Mouse (Mus musculus) megakaryocyte, adult 5-6 weeks (primary cell): ENCODE data around the gene Spred2. TPM values are rescaled to one million over a fixed set of nuclear protein-coding genes. Genes with fewer than 3 reads are reported as not detected.
"Not testable (repeated sequence)": the region's sequence is repeated elsewhere in the genome, so short reads cannot be mapped to it uniquely, and the experiment has no call there.

Experiments
- ATAC-seq: 2 replicates; pipeline ENCODE4 v1.8.0; 2016; ENCODE audit warnings: mild to moderate bottlenecking, inconsistent platforms; ENCODE audit not compliant: poor library complexity, severe bottlenecking
- total RNA-seq, 2 experiments: library from RNA; stranded (forward) in 1 of 2; stranded (reverse) in 1 of 2; fragments of 153-499, 151-499 nt in 1 of 2; fragments of 221-1000, 200-1000 nt in 1 of 2; gene quantifications; 2 replicates each; pipeline versions ENCODE4 v1.2.3 to v1.2.4; 2015 to 2017

Spred2 gene
- total RNA-seq, 2 experiments from 2014 or later = 2.3 to 7.0 TPM

GRCm38 (mm10) chr11:20043256-20043655 lies 119.1 kb downstream of the Spred2 start:
- ATAC-seq = no peak

DNA sequence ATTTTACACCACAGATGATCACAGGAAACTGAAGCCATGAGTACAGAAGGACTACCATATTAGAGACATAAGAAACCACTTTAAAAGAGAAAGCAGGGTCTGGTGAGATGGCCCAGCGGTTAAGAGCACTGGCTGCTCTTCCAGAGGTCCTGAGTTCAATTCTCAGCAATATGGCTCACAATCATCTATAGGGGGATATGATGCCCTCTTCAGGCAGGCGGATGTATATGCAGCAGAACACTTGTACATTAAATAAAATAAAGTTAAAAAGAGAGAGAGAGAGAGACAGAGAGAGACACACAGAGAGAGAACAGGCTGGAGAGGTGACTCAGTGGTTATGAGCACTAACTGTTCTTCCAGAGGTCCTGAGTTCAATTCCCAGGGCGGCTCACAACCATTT lies 121.4 kb downstream of the Spred2 start:
- no peak for ATAC-seq

DNA sequence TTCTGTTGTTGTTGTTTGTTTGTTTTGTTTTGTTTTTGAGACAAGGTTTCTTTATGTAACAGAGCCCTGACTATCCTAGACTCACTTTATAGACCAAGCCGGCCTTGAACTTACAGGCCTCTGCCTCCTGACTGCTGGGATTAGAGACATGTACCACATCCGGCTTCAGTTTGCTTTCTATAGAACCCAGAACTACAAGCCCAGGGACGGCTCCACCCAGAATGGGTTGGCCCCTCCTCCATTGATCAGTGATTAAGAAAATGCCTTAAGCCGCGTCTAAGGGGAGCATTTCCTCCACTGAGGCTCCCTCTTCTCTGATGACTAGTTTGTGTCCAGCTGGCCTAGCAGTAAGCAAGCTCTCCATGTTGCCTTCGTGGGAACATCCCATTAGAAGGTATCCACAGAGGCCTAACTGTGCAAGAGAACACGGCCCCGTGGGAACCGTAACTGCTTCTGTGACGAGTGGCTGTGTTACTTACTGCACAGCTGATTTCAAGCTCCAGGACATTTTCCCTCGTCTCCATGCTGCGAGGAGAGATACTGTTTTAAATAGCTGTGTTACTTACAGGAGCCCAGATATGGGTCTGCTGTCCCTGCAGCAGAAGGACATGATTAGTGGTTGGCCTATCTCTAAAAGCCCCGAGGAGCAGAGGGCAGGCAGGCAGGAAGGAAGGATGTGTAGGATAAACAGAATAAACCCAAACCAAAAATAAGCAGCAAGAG lies 128.8 kb downstream of the Spred2 start:
- no peak for ATAC-seq

DNA sequence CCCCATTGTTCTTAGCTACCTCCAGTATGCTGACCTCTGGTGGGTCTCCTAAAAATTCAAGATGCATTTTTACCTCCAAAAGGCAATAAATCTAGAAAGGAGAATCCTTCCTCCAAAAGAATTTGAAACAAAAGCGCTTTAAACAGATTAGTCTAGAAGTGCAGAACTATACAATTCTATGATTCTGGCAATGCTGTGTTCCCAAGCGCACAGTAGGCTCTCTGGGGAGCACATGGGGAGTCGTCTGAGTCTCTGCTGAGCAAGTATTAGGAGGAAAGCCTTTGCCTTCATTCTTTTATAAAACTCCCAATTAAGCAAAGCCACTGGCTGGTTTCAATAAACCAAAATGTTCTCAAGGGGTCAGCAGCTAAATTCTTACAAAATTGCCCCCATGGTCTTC lies 129.8 kb downstream of the Spred2 start:
- ATAC-seq = no peak

GRCm38 (mm10) chr11:20054617-20055016 lies 130.4 kb downstream of the Spred2 start:
- no peak for ATAC-seq

DNA sequence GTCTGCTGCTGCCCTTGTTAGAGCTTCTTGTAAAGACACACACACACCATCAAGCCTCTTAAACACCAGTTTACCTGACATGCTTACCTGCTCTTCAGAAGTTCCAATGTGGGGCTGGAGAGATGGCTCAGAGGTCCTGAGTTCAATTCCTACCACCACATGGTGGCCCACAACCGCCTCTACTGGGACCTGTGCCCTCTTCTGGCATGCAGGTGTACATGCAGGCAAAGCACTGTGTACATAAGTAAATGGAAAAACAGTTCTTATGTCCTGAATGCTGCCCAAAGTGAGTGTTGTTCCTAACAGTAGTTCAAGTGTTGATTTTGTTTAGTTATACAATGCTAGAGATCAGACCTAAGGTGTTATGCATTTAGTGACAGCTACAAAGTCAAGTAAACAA lies 132.0 kb downstream of the Spred2 start:
- no peak for ATAC-seq

DNA sequence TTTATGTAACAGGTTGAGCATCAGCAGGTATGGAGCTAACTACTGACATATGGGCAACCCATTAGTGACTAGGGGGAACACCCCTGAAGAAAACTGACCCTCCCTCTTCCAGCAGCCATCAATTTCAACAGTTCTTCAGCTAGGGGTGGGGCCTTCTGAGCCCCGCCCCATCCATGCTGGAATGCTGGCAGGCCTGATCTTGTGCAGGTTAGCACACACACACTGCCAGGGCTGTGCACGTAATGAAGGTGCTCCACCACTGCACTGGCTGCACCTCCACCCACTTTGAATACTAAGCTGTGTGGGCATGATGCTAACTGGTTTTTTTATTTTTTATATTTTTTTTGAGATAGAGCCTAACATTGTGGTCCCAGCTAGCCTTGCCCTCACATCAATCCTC lies 133.3 kb downstream of the Spred2 start:
- ATAC-seq = no peak

- no peak for ATAC-seq
Observed at GRCm38 (mm10) chr11:20059736-20060135, 135.6 kb downstream of the Spred2 start.

DNA sequence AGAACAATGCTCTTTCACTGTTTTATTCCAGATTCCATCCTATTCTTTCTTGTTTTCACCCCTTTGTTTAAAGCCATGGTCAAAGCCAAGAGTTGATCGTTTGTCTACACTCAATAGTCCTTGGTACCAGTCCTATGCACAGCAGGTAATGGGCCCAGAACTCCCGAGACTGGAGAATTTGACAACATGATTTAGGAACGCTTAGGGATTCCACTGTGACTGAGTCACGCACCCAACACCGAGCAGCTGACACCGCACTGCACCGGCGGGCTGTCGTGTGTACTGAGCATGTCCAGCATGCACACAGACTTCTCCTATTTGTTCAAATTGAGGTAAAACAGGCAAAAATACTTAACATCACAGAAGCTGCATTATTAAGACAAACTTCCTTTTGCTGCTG lies 138.6 kb downstream of the Spred2 start:
- not testable (repeated sequence) for ATAC-seq

GRCm38 (mm10) chr11:20064086-20064485 lies 139.9 kb downstream of the Spred2 start:
- not testable (repeated sequence) for ATAC-seq

GRCm38 (mm10) chr11:20064926-20065325 lies 140.8 kb downstream of the Spred2 start:
- ATAC-seq = no peak

GRCm38 (mm10) chr11:20066106-20066505 lies 141.9 kb downstream of the Spred2 start:
- no peak for ATAC-seq

GRCm38 (mm10) chr11:20067521-20067920 lies 143.3 kb downstream of the Spred2 start:
- no peak for ATAC-seq

DNA sequence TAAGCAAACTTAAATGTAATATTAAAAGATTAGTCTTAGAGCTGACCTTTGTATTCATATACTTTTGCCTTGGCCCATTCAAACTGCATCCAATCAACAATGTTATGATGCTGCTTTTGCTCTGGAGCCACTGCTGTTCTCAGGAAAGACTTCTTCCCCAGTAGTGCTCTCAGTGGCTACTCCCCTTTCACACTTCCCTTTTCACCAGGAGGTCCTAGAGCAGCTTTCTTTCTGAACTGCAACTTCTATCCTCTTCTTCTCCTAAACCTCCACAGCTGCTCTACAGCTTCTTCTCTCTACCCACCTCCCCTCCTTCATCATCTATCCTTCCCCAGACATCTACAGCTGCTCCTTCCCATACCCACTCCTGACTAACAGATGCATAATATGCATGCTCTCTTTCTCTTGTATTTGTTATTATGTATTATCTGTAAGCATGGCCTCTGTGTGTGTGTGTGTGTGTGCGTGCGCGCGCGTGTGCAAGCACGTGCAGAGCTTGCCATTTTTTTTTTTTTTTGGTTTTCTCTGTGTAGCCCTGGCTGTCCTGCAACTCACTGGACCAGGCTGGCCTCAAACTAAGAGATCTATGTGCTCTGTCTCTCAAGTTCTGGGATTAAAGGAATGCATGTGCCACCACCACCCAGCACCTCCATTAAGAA lies 144.3 kb downstream of the Spred2 start:
- ATAC-seq = peak; percentile 75

- ATAC-seq = no peak
Observed at GRCm38 (mm10) chr11:20072174-20072573, 148.0 kb downstream of the Spred2 start.

DNA sequence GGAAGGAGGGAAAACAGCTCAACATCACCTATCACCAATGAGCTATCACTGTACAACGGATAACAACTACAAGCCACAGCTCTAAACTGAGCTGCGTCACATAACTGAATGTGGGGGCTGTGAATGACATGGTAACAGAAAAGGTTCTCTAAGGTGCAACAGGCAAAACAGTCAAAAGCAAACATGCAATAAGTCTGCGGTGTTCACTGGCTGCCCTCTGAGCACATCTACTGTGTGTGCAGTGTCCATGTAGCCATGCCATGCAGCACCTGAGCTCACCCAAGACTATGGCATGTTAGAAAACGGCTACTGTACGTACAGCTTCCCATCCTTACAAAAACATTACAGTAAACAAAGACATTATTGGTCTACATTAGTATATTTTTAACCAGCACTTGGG lies 148.7 kb downstream of the Spred2 start:
- ATAC-seq = no peak

Other genes with a start within 250 kb of the Spred2 start
- gene Actr2, start 188.5 kb downstream of the Spred2 start, total RNA-seq (2015) = 366 and 385 TPM in 2 replicates
- 356 and 454 TPM in 2 replicates for gene Actr2, start 188.5 kb downstream of the Spred2 start, total RNA-seq (2017)